Mouse (Mus musculus) liver, postnatal 0 days (tissue): ENCODE measurements at regions not wholly inside any gene's neighbourhood (a gene's known extent, or its start where the extent isn't known, plus 50 kb on each side); places are given as distances from the start of the nearest gene placed in this dataset.

ENCODE experiments used
- CTCF ChIP-seq: sonication (generic); IDR thresholded peaks from 2 replicates; pipeline ENCODE4 v1.5.1; 2016; ENCODE audit warnings: antibody characterized with exemption, low read depth
- EP300 ChIP-seq: IDR thresholded peaks from 2 replicates; pipeline ENCODE4 v1.6.1; 2016; ENCODE audit warnings: antibody characterized with exemption, low read depth, mild to moderate bottlenecking

- TF ChIP-seq CTCF, result no peak
- no peak for TF ChIP-seq EP300
These were observed 237.4 kb upstream of the Tbx18 start for GRCm38 (mm10) chr9:87968190-87969082.
